Mouse (Mus musculus): ENCODE data around the gene Gm10408.
"Not testable (repeated sequence)": the region's sequence is repeated elsewhere in the genome, so short reads cannot be mapped to it uniquely, and the experiment has no call there.

Gene Gm10408

DNA sequence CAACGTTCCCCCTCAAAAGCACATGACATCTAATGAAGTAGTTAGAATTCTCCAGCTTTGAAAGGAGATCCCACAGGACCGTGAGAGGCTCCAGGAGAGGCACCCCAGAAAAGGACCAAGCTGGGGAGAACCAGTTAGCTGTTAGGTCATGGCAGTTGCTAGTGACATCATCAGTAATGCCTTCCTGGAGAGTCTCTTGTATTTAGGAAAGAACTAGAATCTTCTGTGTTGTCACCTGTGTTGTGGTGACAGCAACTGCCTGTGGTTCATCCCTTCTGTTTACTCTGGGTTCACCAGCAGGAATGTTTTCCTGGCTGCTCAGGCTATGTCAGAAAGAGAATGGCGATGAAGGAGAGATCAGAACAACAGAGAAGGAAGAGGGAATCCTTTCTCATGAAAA, at the start of gene Gm10408:
Gene Gm10408 (plus strand): TSS at position 301 of the 400 bp plus-strand sequence.
- not testable (repeated sequence) for DNase-seq

DNA sequence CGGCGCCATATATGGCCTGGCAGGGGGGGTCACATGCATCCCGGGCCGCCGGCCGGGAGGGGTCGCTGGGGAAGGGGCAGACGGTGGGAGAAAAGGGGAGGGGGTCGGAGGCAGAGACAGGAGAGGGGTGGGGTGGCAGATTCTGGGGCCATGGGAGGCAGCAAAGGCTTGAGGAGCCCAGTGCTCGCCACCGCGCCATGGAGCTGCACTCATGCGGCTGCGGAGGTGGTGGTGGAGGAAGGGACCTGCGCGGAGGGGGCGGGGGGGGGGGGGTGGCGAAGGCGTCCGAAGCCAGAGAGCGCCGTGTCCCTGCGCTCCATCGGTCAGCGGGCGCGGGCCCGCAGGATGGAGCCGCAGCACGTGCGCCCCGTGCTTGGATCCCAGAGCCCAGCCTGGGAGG, 36.9 kb upstream of the Gm10408 start, which contains the start of gene Gm10409:
Gene Gm10409 (plus strand): TSS at position 301 of the 400 bp plus-strand sequence.
- not testable (repeated sequence) for DNase-seq

DNA sequence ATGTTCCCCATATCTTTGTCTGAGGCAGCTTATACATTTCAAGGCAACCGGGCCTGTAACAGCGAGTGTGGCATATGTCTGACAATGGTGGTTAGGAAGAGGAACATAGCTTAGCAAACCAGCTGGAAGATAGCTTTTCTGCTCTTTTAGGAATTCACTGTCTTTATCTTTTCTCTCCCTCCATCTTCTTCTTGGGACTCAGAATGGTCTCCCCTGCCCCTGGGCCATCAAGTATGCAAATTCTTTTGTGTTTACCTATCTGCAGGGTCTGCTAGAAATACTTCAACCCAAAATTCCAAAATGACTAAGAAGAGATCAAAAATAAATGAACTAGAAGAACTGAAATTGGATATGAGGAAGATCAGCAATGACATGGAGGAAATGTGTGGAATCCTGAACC, 21.4 kb upstream of the Gm10408 start, which contains the start of gene Gm3005:
Gene Gm3005 (plus strand): TSS at position 301 of the 400 bp plus-strand sequence.
- DNase-seq = not testable (repeated sequence)

Measured in cerebellum, adult 18-20 months (tissue).